In genomic region chr10:4346489-4347135, GRCm38 (mm10) we compare ENCODE assay signal across 8 mouse cellular contexts. TPM values are rescaled to one million over a fixed set of nuclear protein-coding genes. Genes with fewer than 3 reads are reported as not detected.
DNase-seq lines count a peak whose midpoint lies in the region; ATAC-seq and TF ChIP-seq lines count a peak whose summit lies in the region.

No protein-coding gene starts in this region.

- H3K4me2 ChIP-seq in embryonic facial prominence, embryonic 13.5 days: peak overlapping the region; percentile 72
- H3K4me2 ChIP-seq in limb, embryonic 12.5 days: peak overlapping the region; percentile 65
- peak overlapping the region; percentile 53 for H3K4me2 ChIP-seq in midbrain, embryonic 15.5 days

- H3K27ac ChIP-seq in embryonic facial prominence, embryonic 13.5 days: peak overlapping the region; percentile 33; the same call in 1 of the 2 replicates
- no peak overlapping the region for H3K27ac ChIP-seq in limb, embryonic 12.5 days
- no peak overlapping the region for H3K27ac ChIP-seq in midbrain, embryonic 15.5 days
- H3K27ac ChIP-seq in spleen, adult 2 months (ENCODE audit: insufficient read depth, low read length): no peak overlapping the region

- peak overlapping the region; percentile 41 for H3K4me3 ChIP-seq in embryonic facial prominence, embryonic 13.5 days
- peak overlapping the region; percentile 38 for H3K4me3 ChIP-seq in limb, embryonic 12.5 days (replicated peaks)
- H3K4me3 ChIP-seq in midbrain, embryonic 15.5 days: peak overlapping the region; percentile 27
- peak overlapping the region; percentile 29; the same call in 1 of the 2 replicates for H3K4me3 ChIP-seq in spleen, adult 2 months (ENCODE audit: extremely low read depth, insufficient read depth, insufficient read length)

- no peaks in the 10 kb centered on the region for H3K27me3 ChIP-seq in embryonic facial prominence, embryonic 13.5 days
- H3K27me3 ChIP-seq in limb, embryonic 12.5 days: no peaks in the 10 kb centered on the region
- H3K27me3 ChIP-seq in midbrain, embryonic 15.5 days (replicated peaks): no peaks in the 10 kb centered on the region
- no peaks in the 10 kb centered on the region for H3K27me3 ChIP-seq in spleen, adult 2 months (ENCODE audit: control insufficient read depth, insufficient read depth, low read length)

- peak; percentile 81 for DNase-seq in 416B (ENCODE audit: low read depth)
- DNase-seq in adrenal gland, postnatal 4 days (ENCODE audit: low spot score in 2 of 2): peak; percentile 91 to 94
- DNase-seq in heart, adult 8-10 months (ENCODE audit: low spot score): peak; percentile 87
- DNase-seq in kidney, adult 8-10 months: peak; percentile 92 to 95
- peak; percentile 51 to 83 for DNase-seq in spleen, adult 2 months (ENCODE audit: low read depth in 1 of 2, low spot score in 2 of 2)

- H3K9me3 ChIP-seq in embryonic facial prominence, embryonic 13.5 days: no peaks in the 10 kb centered on the region
- no peaks in the 10 kb centered on the region for H3K9me3 ChIP-seq in limb, embryonic 12.5 days
- no peaks in the 10 kb centered on the region for H3K9me3 ChIP-seq in midbrain, embryonic 15.5 days

- H3K36me3 ChIP-seq in embryonic facial prominence, embryonic 13.5 days: no peaks in the 10 kb centered on the region
- no peaks in the 10 kb centered on the region for H3K36me3 ChIP-seq in limb, embryonic 12.5 days
- H3K36me3 ChIP-seq in midbrain, embryonic 15.5 days (replicated peaks): no peaks in the 10 kb centered on the region
- H3K36me3 ChIP-seq in spleen, adult 2 months (ENCODE audit: control insufficient read depth, insufficient read depth, low read length): no peaks in the 10 kb centered on the region

- H3K9ac ChIP-seq in embryonic facial prominence, embryonic 13.5 days: peak overlapping the region; percentile 67
- peak overlapping the region; percentile 54 for H3K9ac ChIP-seq in limb, embryonic 12.5 days (replicated peaks)
- H3K9ac ChIP-seq in midbrain, embryonic 15.5 days: no peak overlapping the region

- TF ChIP-seq POLR2A in spleen, adult 2 months (IDR thresholded peaks at IDR 0.05; ENCODE audit: low read depth, low read length): no peak

- WGBS in embryonic facial prominence, embryonic 13.5 days: 7% methylated on average over 28 of the region's 28 CpGs
- 4% methylated on average over 26 of the region's 28 CpGs for WGBS in limb, embryonic 12.5 days
- 4% methylated on average over 28 of the region's 28 CpGs for WGBS in midbrain, embryonic 15.5 days
- WGBS in spleen, adult 2 months: 15% methylated on average over 26 of the region's 28 CpGs

- peak; percentile 87 for ATAC-seq in embryonic facial prominence, embryonic 13.5 days (ENCODE audit: insufficient number of reproducible peaks, insufficient read depth, low FRiP score, low TSS enrichment, low read depth)
- ATAC-seq in limb, embryonic 12.5 days (ENCODE audit: insufficient number of reproducible peaks, insufficient read depth, low FRiP score, low TSS enrichment, low read depth): peak; percentile 85
- ATAC-seq in midbrain, embryonic 15.5 days (replicated peaks): peak; percentile 84

- H3K4me1 ChIP-seq in embryonic facial prominence, embryonic 13.5 days: peaks cover 10% of the 10 kb centered on the region; the same call in 1 of the 2 replicates
- peaks cover 8% of the 10 kb centered on the region; the same call in 1 of the 2 replicates for H3K4me1 ChIP-seq in limb, embryonic 12.5 days (replicated peaks)
- H3K4me1 ChIP-seq in midbrain, embryonic 15.5 days: peaks cover 5% of the 10 kb centered on the region
- H3K4me1 ChIP-seq in spleen, adult 2 months (ENCODE audit: control insufficient read depth, insufficient read depth, insufficient read length): peaks cover 6% of the 10 kb centered on the region

- TF ChIP-seq CTCF in spleen, adult 2 months (IDR thresholded peaks at IDR 0.05; ENCODE audit: extremely low read depth, insufficient read depth, insufficient read length, insufficient replicate concordance): peak; percentile 87

RNA-seq across cellular contexts. Expression of gene Zbtb2, which starts 41.3 kb away (rescaled TPM):
- total RNA-seq in adrenal gland, postnatal 4 days (2021): 10 to 100 TPM; 11.1 to 13.4 TPM
- polyA plus RNA-seq in embryonic facial prominence, embryonic 13.5 days (2015; fragmentation: Nextera tagmentation; extraction: Ambion mirVana): 15.3 and 15.5 TPM in 2 replicates
- total RNA-seq in heart, adult 8-10 months (2022): 1 to 10 TPM; 5.4 to 6.9 (median 5.7) TPM
- 18.8 TPM in 2 replicates for polyA plus RNA-seq in limb, embryonic 12.5 days (2016; fragmentation: Nextera tagmentation; extraction: Ambion mirVana)
- polyA plus RNA-seq in midbrain, embryonic 15.5 days (2015; fragmentation: Nextera tagmentation; extraction: Ambion mirVana): 16.5 and 16.6 TPM in 2 replicates
- polyA plus RNA-seq in spleen, adult 2 months (2012; rRNA removed): 10.3 and 10.9 TPM in 2 replicates
